Mouse (Mus musculus): ENCODE results near the gene Kif1a. TPM values are rescaled to one million over a fixed set of nuclear protein-coding genes. Genes with fewer than 3 reads are reported as not detected.
A peak's percentile ranks its signal among the peaks of the same experiment; 100 is the strongest.

Gene Kif1a
- polyA plus RNA-seq, 1 experiment from 2014 or later = 11.6 TPM

DNA sequence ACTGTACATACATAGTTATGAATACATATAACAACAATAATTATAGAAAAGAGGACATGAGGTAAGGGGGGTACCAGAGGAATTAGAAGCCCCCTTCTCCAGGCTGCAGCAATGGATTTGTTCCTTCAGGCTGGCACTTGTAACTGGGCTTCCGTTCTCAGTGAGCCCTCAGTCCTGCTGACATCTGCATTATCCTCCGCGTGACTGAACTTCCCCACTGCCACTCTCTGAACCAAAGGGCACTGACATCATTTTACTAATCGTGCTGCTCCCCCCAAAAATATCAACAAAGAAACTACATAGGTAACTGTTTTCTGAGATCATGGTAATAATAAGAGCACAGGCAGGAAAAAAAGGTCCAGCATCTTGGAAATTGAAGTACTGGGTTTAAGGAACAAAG, 17.1 kb upstream of the Kif1a start:
- H3K36me3 ChIP-seq (ENCODE audit: control insufficient read depth, insufficient read depth, low read length) = no peaks in the 10 kb centered on the region
- H3K9me3 ChIP-seq (ENCODE audit: control insufficient read depth, low read length) = no peaks in the 10 kb centered on the region
- peaks cover 0 to 7% of the 10 kb centered on the region in 2 experiments; a peak in 1 of 4 replicates for H3K4me1 ChIP-seq (ENCODE audit: control insufficient read depth in 2 of 2, insufficient read depth in 2 of 2, low read length in 2 of 2)
- no peak overlapping the region for H3K9ac ChIP-seq (ENCODE audit: low read length)
- peaks cover 4% of the 10 kb centered on the region; the same call in 1 of the 2 replicates for H3K27me3 ChIP-seq (ENCODE audit: control insufficient read depth, insufficient read depth, low read length)
- 34% methylated on average over 4 of the region's 4 CpGs for WGBS
- H3K27ac ChIP-seq (replicated peaks in 1 of 2; ENCODE audit: control insufficient read depth in 1 of 2, insufficient read depth in 1 of 2, low read depth in 2 of 2, low read length in 2 of 2) = no peak overlapping the region
- no peak overlapping the region for H3K4me2 ChIP-seq (ENCODE audit: low read length)
- no peak overlapping the region for H3K4me3 ChIP-seq (ENCODE audit: control insufficient read depth in 1 of 2, insufficient read depth in 1 of 2, low read depth in 1 of 2, low read length in 2 of 2)
- ATAC-seq (ENCODE audit: insufficient number of reproducible peaks, insufficient read depth, low FRiP score, low read depth) = no peak

DNA sequence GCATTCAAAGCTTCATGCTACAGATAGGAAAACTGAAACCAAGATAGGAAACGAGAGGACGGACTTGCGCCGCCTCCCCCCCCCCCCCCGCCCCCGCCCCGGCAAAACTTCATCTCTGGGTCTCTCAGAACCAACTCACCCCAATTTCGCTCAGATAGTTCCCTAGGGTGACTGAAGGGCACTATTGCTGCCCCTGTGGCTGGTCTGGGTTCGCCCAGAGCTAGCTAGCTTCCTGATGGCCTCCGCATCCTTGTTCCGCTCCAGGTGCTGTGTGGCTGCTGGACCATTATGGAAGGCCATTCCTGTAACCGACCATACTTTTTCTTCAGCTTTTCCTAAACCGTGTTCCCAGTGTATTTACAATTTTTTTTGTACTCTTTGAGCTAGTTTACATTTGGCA, 13.7 kb upstream of the Kif1a start:
- Histone ChIP-seq H3K36me3 (ENCODE audit: control insufficient read depth, insufficient read depth, low read length) (no peaks in the 10 kb centered on the region), H3K9me3 (ENCODE audit: control insufficient read depth, low read length) (0 out of 2 replicates have a peak, but pooled peaks cover 5% of the 10 kb centered on the region), H3K27me3 (ENCODE audit: control insufficient read depth, insufficient read depth, low read length) (peaks cover 4% of the 10 kb centered on the region; the same call in 1 of the 2 replicates), H3K27ac (replicated peaks in 1 of 2; ENCODE audit: control insufficient read depth in 1 of 2, insufficient read depth in 1 of 2, low read depth in 2 of 2, low read length in 2 of 2) (no peak overlapping the region), H3K9ac (ENCODE audit: low read length) (peak overlapping the region; percentile 41), H3K4me1 (ENCODE audit: control insufficient read depth in 2 of 2, insufficient read depth in 2 of 2, low read length in 2 of 2) (peaks cover 0 to 7% of the 10 kb centered on the region in 2 experiments; a peak in 1 of 4 replicates), H3K4me2 (ENCODE audit: low read length) (peak overlapping the region; percentile 67), H3K4me3 (ENCODE audit: control insufficient read depth in 1 of 2, insufficient read depth in 1 of 2, low read depth in 1 of 2, low read length in 2 of 2) (peak overlapping the region; percentile 21 to 35)
- WGBS = 28% methylated on average over 13 of the region's 13 CpGs
- no peak for ATAC-seq (ENCODE audit: insufficient number of reproducible peaks, insufficient read depth, low FRiP score, low read depth)

DNA sequence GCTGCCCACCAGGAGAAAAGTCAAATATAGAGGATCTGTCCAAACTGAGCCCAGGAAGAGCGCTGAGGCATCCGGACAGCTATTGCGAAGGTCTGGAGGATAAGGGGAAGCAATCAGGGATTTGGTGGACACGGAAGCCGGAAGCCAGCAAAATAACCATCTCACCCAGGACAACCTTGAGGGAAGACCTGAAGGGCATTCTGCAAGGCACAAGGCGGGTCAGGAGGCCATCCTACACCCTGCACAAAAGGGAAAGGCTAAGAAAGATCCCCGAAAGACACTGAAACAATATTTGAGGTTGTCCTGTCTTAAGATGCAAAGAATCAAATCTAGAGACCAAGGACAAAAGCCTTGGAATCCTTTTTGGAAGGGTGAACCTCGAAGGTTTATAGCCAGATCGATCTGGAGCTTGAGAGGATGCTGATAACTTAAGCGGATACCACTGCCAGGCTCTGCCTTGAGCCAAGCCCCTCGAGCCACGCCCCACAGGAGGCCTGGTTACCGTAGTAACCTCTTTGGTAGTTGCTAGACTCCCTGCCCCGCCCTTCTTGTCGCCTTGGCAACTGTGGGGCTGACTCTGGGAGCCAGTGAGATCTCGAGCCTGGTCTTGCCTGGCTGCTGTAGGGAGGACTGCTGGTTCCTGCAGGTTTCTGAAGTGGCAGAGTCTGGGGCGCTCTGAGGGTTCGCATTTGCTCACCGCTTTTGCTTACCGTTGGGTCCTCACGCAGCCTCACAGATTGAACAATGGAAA, 13.1 kb upstream of the Kif1a start:
- ATAC-seq (ENCODE audit: insufficient number of reproducible peaks, insufficient read depth, low FRiP score, low read depth) = 0 out of 2 replicates have a peak, but pooled peaks have one; percentile 56
- peak overlapping the region; percentile 67 for H3K4me2 ChIP-seq (ENCODE audit: low read length)
- 0 out of 2 replicates have a peak, but pooled peaks cover 5% of the 10 kb centered on the region for H3K9me3 ChIP-seq (ENCODE audit: control insufficient read depth, low read length)
- H3K4me1 ChIP-seq (ENCODE audit: control insufficient read depth in 2 of 2, insufficient read depth in 2 of 2, low read length in 2 of 2) = peaks cover 0 to 7% of the 10 kb centered on the region in 2 experiments; a peak in 1 of 4 replicates
- H3K4me3 ChIP-seq (ENCODE audit: control insufficient read depth in 1 of 2, insufficient read depth in 1 of 2, low read depth in 1 of 2, low read length in 2 of 2) = peak overlapping the region; percentile 21 to 35
- H3K9ac ChIP-seq (ENCODE audit: low read length) = peak overlapping the region; percentile 41
- WGBS = 25% methylated on average over 21 of the region's 21 CpGs
- peaks cover 4% of the 10 kb centered on the region; the same call in 1 of the 2 replicates for H3K27me3 ChIP-seq (ENCODE audit: control insufficient read depth, insufficient read depth, low read length)
- no peak overlapping the region for H3K27ac ChIP-seq (replicated peaks in 1 of 2; ENCODE audit: control insufficient read depth in 1 of 2, insufficient read depth in 1 of 2, low read depth in 2 of 2, low read length in 2 of 2)
- H3K36me3 ChIP-seq (ENCODE audit: control insufficient read depth, insufficient read depth, low read length) = no peaks in the 10 kb centered on the region

DNA sequence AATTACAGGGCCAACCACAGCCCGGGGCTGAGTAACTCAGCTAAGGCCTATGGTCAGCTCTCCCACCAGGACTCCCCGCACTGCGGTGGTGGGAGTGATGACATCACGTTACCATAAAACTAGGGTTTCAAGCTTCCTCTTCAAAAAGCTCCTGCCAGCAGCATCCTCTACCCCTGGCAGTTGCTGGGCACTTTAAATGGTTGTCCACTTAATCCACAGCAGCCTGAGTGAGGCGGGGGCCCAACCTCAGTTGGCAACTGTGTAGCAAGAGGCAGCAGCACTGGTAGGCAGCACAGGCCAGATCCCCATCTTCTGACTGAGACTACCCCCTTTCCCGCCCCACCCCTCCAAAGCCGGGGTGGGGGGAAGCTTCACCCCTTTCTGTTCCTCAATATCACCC, 949 bp upstream of the Kif1a start:
- Histone ChIP-seq H3K4me3 (ENCODE audit: control insufficient read depth in 1 of 2, insufficient read depth in 1 of 2, low read depth in 1 of 2, low read length in 2 of 2) (no peak overlapping the region), H3K4me2 (ENCODE audit: low read length) (no peak overlapping the region), H3K27ac (replicated peaks in 1 of 2; ENCODE audit: control insufficient read depth in 1 of 2, insufficient read depth in 1 of 2, low read depth in 2 of 2, low read length in 2 of 2) (no peak overlapping the region), H3K27me3 (ENCODE audit: control insufficient read depth, insufficient read depth, low read length) (peaks cover 54% of the 10 kb centered on the region), H3K9me3 (ENCODE audit: control insufficient read depth, low read length) (no peaks in the 10 kb centered on the region), H3K4me1 (ENCODE audit: control insufficient read depth in 2 of 2, insufficient read depth in 2 of 2, low read length in 2 of 2) (peaks cover 0 to 11% of the 10 kb centered on the region in 2 experiments; a peak in 1 of 4 replicates), H3K36me3 (ENCODE audit: control insufficient read depth, insufficient read depth, low read length) (no peaks in the 10 kb centered on the region), H3K9ac (ENCODE audit: low read length) (no peak overlapping the region)
- no peak for ATAC-seq (ENCODE audit: insufficient number of reproducible peaks, insufficient read depth, low FRiP score, low read depth)
- 60% methylated on average over 7 of the region's 7 CpGs for WGBS

DNA sequence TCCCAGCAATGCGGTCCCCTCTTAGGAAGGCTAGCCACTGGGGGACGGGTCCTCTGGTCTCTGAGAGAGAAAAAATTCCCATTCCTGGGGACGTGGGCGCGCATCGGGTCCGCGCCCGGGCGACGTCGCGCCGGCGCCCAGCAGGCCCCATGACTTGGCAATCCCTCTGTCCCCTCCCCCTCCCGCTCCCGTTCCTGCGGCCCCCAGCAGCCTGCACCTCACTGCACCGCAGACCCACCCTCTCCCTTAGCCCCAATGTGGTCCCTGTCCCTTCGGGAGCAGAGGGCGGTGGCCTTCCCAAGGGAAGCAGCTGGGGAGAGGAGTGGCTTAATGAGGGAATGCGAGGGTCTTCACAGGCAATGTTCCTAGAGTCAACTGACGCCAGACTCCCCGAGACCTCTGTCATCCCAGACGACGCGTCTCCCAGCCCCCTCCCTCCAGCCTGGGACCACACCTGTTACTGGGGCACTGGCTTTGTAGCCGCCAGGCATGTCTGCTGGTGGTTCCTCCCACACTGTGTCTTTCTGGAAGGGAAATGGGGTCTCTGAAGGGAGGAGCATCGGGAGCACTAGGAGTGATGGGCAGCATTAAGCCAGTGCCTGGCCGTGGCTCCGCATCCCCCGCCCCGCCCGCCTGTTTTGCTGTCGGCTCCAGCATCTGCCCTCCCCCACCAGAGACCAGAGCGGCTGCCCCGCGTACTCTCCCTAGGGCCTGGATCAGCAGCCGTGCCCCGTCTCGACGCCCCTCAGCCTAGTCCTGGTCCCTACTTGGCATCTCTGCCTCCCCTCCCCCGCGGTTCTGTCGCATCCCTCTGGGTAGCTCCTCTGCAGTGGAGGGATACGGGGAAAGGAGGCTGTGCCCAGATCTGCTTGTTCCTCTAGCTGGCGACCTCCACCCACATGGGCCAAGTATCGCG, 917 bp downstream of the Kif1a start:
- H3K4me1 ChIP-seq (ENCODE audit: control insufficient read depth in 2 of 2, insufficient read depth in 2 of 2, low read length in 2 of 2) = peaks cover 0 to 11% of the 10 kb centered on the region in 2 experiments; a peak in 1 of 4 replicates
- peak overlapping the region; percentile 96 for H3K4me2 ChIP-seq (ENCODE audit: low read length)
- no peaks in the 10 kb centered on the region for H3K36me3 ChIP-seq (ENCODE audit: control insufficient read depth, insufficient read depth, low read length)
- WGBS = 2% methylated on average over 49 of the region's 49 CpGs
- H3K4me3 ChIP-seq (ENCODE audit: control insufficient read depth in 1 of 2, insufficient read depth in 1 of 2, low read depth in 1 of 2, low read length in 2 of 2) = peak overlapping the region; percentile 54
- peak overlapping the region; percentile 65 for H3K9ac ChIP-seq (ENCODE audit: low read length)
- ATAC-seq (ENCODE audit: insufficient number of reproducible peaks, insufficient read depth, low FRiP score, low read depth) = 0 out of 2 replicates have a peak, but pooled peaks have one; percentile 35
- H3K27me3 ChIP-seq (ENCODE audit: control insufficient read depth, insufficient read depth, low read length) = peaks cover 54% of the 10 kb centered on the region
- H3K27ac ChIP-seq (replicated peaks in 1 of 2; ENCODE audit: control insufficient read depth in 1 of 2, insufficient read depth in 1 of 2, low read depth in 2 of 2, low read length in 2 of 2) = no peak overlapping the region
- H3K9me3 ChIP-seq (ENCODE audit: control insufficient read depth, low read length) = no peaks in the 10 kb centered on the region

DNA sequence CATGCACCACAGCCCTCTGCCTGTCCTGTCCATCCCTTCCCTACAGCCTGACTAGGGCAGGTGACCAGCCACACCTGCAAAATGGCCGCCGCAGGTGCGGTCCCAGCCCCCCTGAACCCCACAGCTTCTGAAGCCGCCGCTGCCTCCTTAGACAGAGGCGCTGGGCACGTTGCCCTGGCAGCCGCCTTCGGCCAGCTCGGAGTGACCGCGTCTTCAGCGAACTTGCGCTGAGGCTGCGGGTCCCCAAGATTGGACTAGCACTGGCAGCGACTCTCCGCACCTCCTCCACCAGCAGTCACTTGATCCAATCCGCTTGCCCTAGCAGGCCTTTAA, 1.5 kb downstream of the Kif1a start:
- peak overlapping the region; percentile 96 for H3K4me2 ChIP-seq (ENCODE audit: low read length)
- H3K9me3 ChIP-seq (ENCODE audit: control insufficient read depth, low read length) = no peaks in the 10 kb centered on the region
- peaks cover 54% of the 10 kb centered on the region for H3K27me3 ChIP-seq (ENCODE audit: control insufficient read depth, insufficient read depth, low read length)
- 2% methylated on average over 18 of the region's 18 CpGs for WGBS
- H3K4me3 ChIP-seq (ENCODE audit: control insufficient read depth in 1 of 2, insufficient read depth in 1 of 2, low read depth in 1 of 2, low read length in 2 of 2) = peak overlapping the region; percentile 54
- H3K27ac ChIP-seq (replicated peaks in 1 of 2; ENCODE audit: control insufficient read depth in 1 of 2, insufficient read depth in 1 of 2, low read depth in 2 of 2, low read length in 2 of 2) = no peak overlapping the region
- peak overlapping the region; percentile 65 for H3K9ac ChIP-seq (ENCODE audit: low read length)
- H3K4me1 ChIP-seq (ENCODE audit: control insufficient read depth in 2 of 2, insufficient read depth in 2 of 2, low read length in 2 of 2) = peaks cover 0 to 11% of the 10 kb centered on the region in 2 experiments; a peak in 1 of 4 replicates
- H3K36me3 ChIP-seq (ENCODE audit: control insufficient read depth, insufficient read depth, low read length) = no peaks in the 10 kb centered on the region
- no peak for ATAC-seq (ENCODE audit: insufficient number of reproducible peaks, insufficient read depth, low FRiP score, low read depth)

DNA sequence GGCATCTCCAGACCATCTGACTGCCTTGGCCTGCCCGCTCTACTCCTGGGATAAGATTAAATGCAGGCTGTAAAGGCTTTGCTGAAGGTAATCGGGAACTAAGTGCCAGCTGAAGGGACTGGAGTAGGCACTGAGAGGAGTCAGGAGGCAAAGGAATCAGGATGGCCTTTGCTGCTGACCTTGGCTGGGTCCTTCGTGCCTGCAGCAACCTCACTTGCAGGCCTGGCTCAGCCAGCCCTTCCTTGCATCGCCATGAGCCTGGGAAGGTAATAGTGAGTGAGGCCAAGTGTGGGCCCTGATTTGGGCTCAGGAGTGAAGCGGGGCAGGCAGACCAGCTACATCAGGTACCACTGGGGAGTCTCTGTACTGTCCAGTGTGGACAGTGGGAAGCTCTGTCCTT, 2.8 kb downstream of the Kif1a start:
- Histone ChIP-seq H3K27ac (replicated peaks in 1 of 2; ENCODE audit: control insufficient read depth in 1 of 2, insufficient read depth in 1 of 2, low read depth in 2 of 2, low read length in 2 of 2) (no peak overlapping the region), H3K4me2 (ENCODE audit: low read length) (no peak overlapping the region), H3K36me3 (ENCODE audit: control insufficient read depth, insufficient read depth, low read length) (no peaks in the 10 kb centered on the region), H3K9me3 (ENCODE audit: control insufficient read depth, low read length) (no peaks in the 10 kb centered on the region), H3K4me3 (ENCODE audit: control insufficient read depth in 1 of 2, insufficient read depth in 1 of 2, low read depth in 1 of 2, low read length in 2 of 2) (no peak overlapping the region), H3K4me1 (ENCODE audit: control insufficient read depth in 2 of 2, insufficient read depth in 2 of 2, low read length in 2 of 2) (peaks cover 0 to 11% of the 10 kb centered on the region in 2 experiments; a peak in 1 of 4 replicates), H3K27me3 (ENCODE audit: control insufficient read depth, insufficient read depth, low read length) (peaks cover 51% of the 10 kb centered on the region), H3K9ac (ENCODE audit: low read length) (no peak overlapping the region)
- 78% methylated on average over 5 of the region's 5 CpGs for WGBS
- no peak for ATAC-seq (ENCODE audit: insufficient number of reproducible peaks, insufficient read depth, low FRiP score, low read depth)
